In the genomic region with DNA sequence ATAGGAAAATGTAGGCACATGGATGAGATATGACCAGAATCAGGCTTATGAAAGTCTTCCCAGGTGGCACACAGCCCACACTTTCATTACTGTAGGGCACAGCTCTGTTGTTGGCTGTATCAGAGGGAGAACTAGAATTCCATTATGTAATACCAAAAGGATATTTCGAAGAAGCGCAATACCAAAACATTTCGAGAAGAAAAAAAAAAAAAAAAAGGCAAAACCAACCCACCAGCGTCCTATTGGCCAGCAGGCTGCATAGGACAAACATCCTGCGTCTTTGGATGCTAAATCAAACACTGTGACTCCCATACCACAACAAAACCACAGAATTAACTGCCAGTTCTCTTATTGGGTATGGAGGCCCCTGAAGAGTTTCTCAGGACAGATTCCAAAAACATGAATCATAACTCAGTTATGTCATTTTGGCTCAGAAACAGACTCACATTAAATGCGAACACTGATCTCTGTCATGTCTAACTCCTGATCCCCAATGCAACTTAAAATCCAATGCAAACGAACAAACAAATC, we compare ENCODE assay signal across 9 mouse cellular contexts. TPM values are rescaled to one million over a fixed set of nuclear protein-coding genes. Genes with fewer than 3 reads are reported as not detected.
A peak's percentile ranks its signal among the peaks of the same experiment; 100 is the strongest.
DNase-seq lines count a peak whose midpoint lies in the region; ATAC-seq and TF ChIP-seq lines count a peak whose summit lies in the region.
"Had no signal": no experiment of that assay in that cellular context is flagged by ENCODE, and none has a peak within 500 bp of the region (broad histone marks: within the 10 kb centered on the region; RNA-seq: fewer than 3 reads in every experiment).

No protein-coding gene starts in this region.

- peak overlapping the region; percentile 11; the same call in 1 of the 2 replicates for H3K4me3 ChIP-seq in hindbrain, embryonic 12.5 days
- H3K4me3 ChIP-seq in hindbrain, embryonic 11.5 days (ENCODE audit: low read depth, low read length), result no peak overlapping the region
- H3K4me3 ChIP-seq in MEL (ENCODE audit: control insufficient read depth in 1 of 2, insufficient read depth in 1 of 2, low read depth in 2 of 2, low read length in 2 of 2), result no peak overlapping the region
- H3K4me3 ChIP-seq in lung, embryonic 15.5 days, result peak overlapping the region; percentile 22
- H3K4me3 ChIP-seq: liver, embryonic 15.5 days had no signal

- TF ChIP-seq RAD21 in MEL (IDR thresholded peaks at IDR 0.05; ENCODE audit: low read depth, low read length), result no peak

- no peak overlapping the region for H3K4me2 ChIP-seq in hindbrain, embryonic 12.5 days (replicated peaks)
- no peak overlapping the region for H3K4me2 ChIP-seq in hindbrain, embryonic 11.5 days (replicated peaks; ENCODE audit: low read depth, low read length)
- H3K4me2 ChIP-seq in lung, embryonic 15.5 days, result peak overlapping the region; percentile 52

- no peak for TF ChIP-seq POLR2A in MEL (IDR thresholded peaks at IDR 0.05; ENCODE audit: control insufficient read depth in 1 of 2, insufficient read depth in 1 of 2, low read depth in 1 of 2, low read length in 2 of 2, poor library complexity in 1 of 2)

- H3K27me3 ChIP-seq in hindbrain, embryonic 12.5 days, result no peaks in the 10 kb centered on the region
- no peaks in the 10 kb centered on the region for H3K27me3 ChIP-seq in hindbrain, embryonic 11.5 days (ENCODE audit: control insufficient read depth, insufficient read depth, low read length)
- no peaks in the 10 kb centered on the region for H3K27me3 ChIP-seq in MEL (ENCODE audit: control insufficient read depth in 1 of 2, insufficient read depth in 2 of 2, low read length in 2 of 2)
- no peaks in the 10 kb centered on the region for H3K27me3 ChIP-seq in lung, embryonic 15.5 days

- DNase-seq in hindbrain, embryonic 11.5 days (ENCODE audit: low spot score), result no peak
- peak; percentile 14 for DNase-seq in MEL (ENCODE audit: low read depth, low spot score)
- DNase-seq in ovary, postnatal 10 days (ENCODE audit: low spot score), result no peak
- no peak for DNase-seq in urinary bladder, postnatal 25 days (ENCODE audit: low spot score)
- no peak for DNase-seq in thymus, postnatal 10 days (ENCODE audit: low spot score in 2 of 2)

- H3K27ac ChIP-seq in hindbrain, embryonic 12.5 days, result no peak overlapping the region
- no peak overlapping the region for H3K27ac ChIP-seq in hindbrain, embryonic 11.5 days (ENCODE audit: low read depth, low read length)
- no peak overlapping the region for H3K27ac ChIP-seq in MEL (ENCODE audit: control insufficient read depth, low read depth, low read length)
- H3K27ac ChIP-seq in lung, embryonic 15.5 days, result peak overlapping the region; percentile 66
- H3K27ac ChIP-seq: liver, embryonic 15.5 days had no signal

- no peak for TF ChIP-seq EP300 in MEL (IDR thresholded peaks at IDR 0.05; ENCODE audit: low read depth in 1 of 2, low read length in 2 of 2)

- ATAC-seq in hindbrain, embryonic 12.5 days (ENCODE audit: low FRiP score), result no peak
- no peak for ATAC-seq in hindbrain, embryonic 11.5 days (ENCODE audit: low FRiP score)
- peak; percentile 63 for ATAC-seq in granulocyte monocyte progenitor cell, adult 5-6 weeks (replicated peaks; ENCODE audit: poor library complexity, severe bottlenecking)
- ATAC-seq in lung, embryonic 15.5 days (ENCODE audit: borderline replicate concordance, extremely low read depth, low FRiP score, low TSS enrichment), result peak; percentile 76; the same call in 1 of the 2 replicates

- no peak overlapping the region for H3K9ac ChIP-seq in hindbrain, embryonic 12.5 days
- H3K9ac ChIP-seq in hindbrain, embryonic 11.5 days (ENCODE audit: low read depth, low read length), result no peak overlapping the region
- no peak overlapping the region for H3K9ac ChIP-seq in MEL (ENCODE audit: control insufficient read depth, low read depth, low read length, poor library complexity, severe bottlenecking)
- 0 out of 2 replicates have a peak overlapping the region, but pooled peaks have one; percentile 28 for H3K9ac ChIP-seq in lung, embryonic 15.5 days
- H3K9ac ChIP-seq: liver, embryonic 15.5 days had no signal

- H3K36me3 ChIP-seq in hindbrain, embryonic 12.5 days, result no peaks in the 10 kb centered on the region
- no peaks in the 10 kb centered on the region for H3K36me3 ChIP-seq in hindbrain, embryonic 11.5 days (ENCODE audit: control insufficient read depth, insufficient read depth, low read length)
- H3K36me3 ChIP-seq in MEL (ENCODE audit: control insufficient read depth in 1 of 2, insufficient read depth in 2 of 2, low read length in 2 of 2), result peaks cover 0 to 5% of the 10 kb centered on the region in 2 experiments; a peak in 2 of 4 replicates
- no peaks in the 10 kb centered on the region for H3K36me3 ChIP-seq in lung, embryonic 15.5 days
- H3K36me3 ChIP-seq: liver, embryonic 15.5 days had no signal

- WGBS in hindbrain, embryonic 12.5 days, result 77% methylated on average over 7 of the region's 7 CpGs
- WGBS in hindbrain, embryonic 11.5 days, result 78% methylated on average over 7 of the region's 7 CpGs
- WGBS in lung, embryonic 15.5 days, result 47% methylated on average over 7 of the region's 7 CpGs

- H3K4me1 ChIP-seq in hindbrain, embryonic 12.5 days, result peaks cover 3% of the 10 kb centered on the region; the same call in 1 of the 2 replicates
- H3K4me1 ChIP-seq in hindbrain, embryonic 11.5 days (replicated peaks; ENCODE audit: control insufficient read depth, insufficient read depth, low read length), result no peaks in the 10 kb centered on the region
- peaks cover 0 to 13% of the 10 kb centered on the region in 2 experiments; a peak in 2 of 4 replicates for H3K4me1 ChIP-seq in MEL (ENCODE audit: control insufficient read depth in 1 of 2, insufficient read depth in 2 of 2, low read length in 2 of 2)
- H3K4me1 ChIP-seq in lung, embryonic 15.5 days, result peaks cover 16% of the 10 kb centered on the region

- no peak for TF ChIP-seq CTCF in MEL (IDR thresholded peaks at IDR 0.05 in 2 of 3, conservative IDR thresholded peaks at IDR 0.05 in 1 of 3; ENCODE audit: control insufficient read depth in 1 of 3, insufficient read depth in 1 of 3, low read depth in 2 of 3, low read length in 3 of 3, poor library complexity in 1 of 3, severe bottlenecking in 1 of 3)

- no peaks in the 10 kb centered on the region for H3K9me3 ChIP-seq in hindbrain, embryonic 12.5 days (replicated peaks)
- H3K9me3 ChIP-seq in hindbrain, embryonic 11.5 days (ENCODE audit: control insufficient read depth, low read length), result no peaks in the 10 kb centered on the region
- no peaks in the 10 kb centered on the region for H3K9me3 ChIP-seq in MEL (replicated peaks; ENCODE audit: insufficient read depth, low read length)
- H3K9me3 ChIP-seq in lung, embryonic 15.5 days, result no peaks in the 10 kb centered on the region
- H3K9me3 ChIP-seq: liver, embryonic 15.5 days had no signal

- H3K79me2 ChIP-seq in MEL (ENCODE audit: control insufficient read depth, insufficient read depth, low read length, poor library complexity), result no peaks in the 10 kb centered on the region

TF ChIP-seq in MEL, 35 proteins besides CTCF, POLR2A, EP300 and RAD21:
- TF ChIP-seq ZMIZ1 (IDR thresholded peaks at IDR 0.05; ENCODE audit: low read depth, low read length) (no peak), NELFE (IDR thresholded peaks at IDR 0.05; ENCODE audit: low read depth, low read length) (no peak), MAX (IDR thresholded peaks at IDR 0.05; ENCODE audit: low read length) (no peak), E2F4 (IDR thresholded peaks at IDR 0.05; ENCODE audit: borderline replicate concordance, low read depth, low read length) (no peak), KAT2A (conservative IDR thresholded peaks at IDR 0.05; ENCODE audit: low read depth, low read length) (no peak), POLR2AphosphoS2 (IDR thresholded peaks at IDR 0.05; ENCODE audit: low read length) (no peak), CHD1 (IDR thresholded peaks at IDR 0.05; ENCODE audit: low read depth, low read length) (no peak), TAL1 (IDR thresholded peaks at IDR 0.05; ENCODE audit: low read length) (no peak), USF2 (IDR thresholded peaks at IDR 0.05; ENCODE audit: borderline replicate concordance in 1 of 2, insufficient read depth in 1 of 2, low read depth in 1 of 2, low read length in 2 of 2) (no peak), TCF12 (IDR thresholded peaks at IDR 0.05; ENCODE audit: low read depth, low read length) (no peak), POLR2AphosphoS5 (IDR thresholded peaks at IDR 0.05; ENCODE audit: borderline replicate concordance, low read depth, low read length) (no peak), GABPA (IDR thresholded peaks at IDR 0.05; ENCODE audit: low read depth, low read length) (no peak), NRF1 (IDR thresholded peaks at IDR 0.05; ENCODE audit: insufficient read depth, low read depth, low read length, poor library complexity, severe bottlenecking) (no peak), RCOR1 (IDR thresholded peaks at IDR 0.05; ENCODE audit: low read depth, low read length) (no peak)

RNA-seq across cellular contexts. Expression of gene Glt8d2, which starts 0.7 kb away (rescaled TPM):
- polyA plus RNA-seq in hindbrain, embryonic 12.5 days (2016; fragmentation: Nextera tagmentation; extraction: Ambion mirVana), result 6.1 and 7.6 TPM in 2 replicates
- 4.4 and 4.6 TPM in 2 replicates for polyA plus RNA-seq in hindbrain, embryonic 11.5 days (2014; fragmentation: Nextera tagmentation; extraction: Ambion mirVana)
- total RNA-seq in MEL (2012; rRNA removed), result 0.15 and 0.23 TPM in 2 replicates
- under 1 TPM in 1 of 2 experiments, not detected in 1; 0.54 TPM for polyA plus RNA-seq in MEL (2012; ENCODE audit: insufficient read depth in 1 of 2, insufficient read length in 2 of 2, low read depth in 1 of 2, low replicate concordance in 2 of 2, missing spikeins in 1 of 2)
- 1.6 TPM in 1 of 2 replicates, not detected in the other for total RNA-seq in granulocyte monocyte progenitor cell, adult 5-6 weeks (2014; fragmentation: Nextera tagmentation)
- total RNA-seq in granulocyte monocyte progenitor cell, adult 5-6 weeks (2017), result 1.8 and 2.5 TPM in 2 replicates
- polyA plus RNA-seq in lung, embryonic 15.5 days (2015; fragmentation: Nextera tagmentation; extraction: Ambion mirVana), result 3.0 and 3.9 TPM in 2 replicates

RNA-seq across cellular contexts. Expression of gene Hcfc2, which starts 6.2 kb away (rescaled TPM):
- polyA plus RNA-seq in hindbrain, embryonic 12.5 days (2016; fragmentation: Nextera tagmentation; extraction: Ambion mirVana), result 49.0 and 50.1 TPM in 2 replicates
- polyA plus RNA-seq in hindbrain, embryonic 11.5 days (2014; fragmentation: Nextera tagmentation; extraction: Ambion mirVana), result 34.4 and 35.4 TPM in 2 replicates
- total RNA-seq in MEL (2012; rRNA removed), result 21.0 and 22.9 TPM in 2 replicates
- polyA plus RNA-seq in MEL (2012; ENCODE audit: insufficient read depth in 1 of 2, insufficient read length in 2 of 2, low read depth in 1 of 2, low replicate concordance in 2 of 2, missing spikeins in 1 of 2), result 10 to 100 TPM in 1 of 2 experiments, not detected in 1; 20.9 TPM
- total RNA-seq in granulocyte monocyte progenitor cell, adult 5-6 weeks (2014; fragmentation: Nextera tagmentation), result 14.8 and 31.5 TPM in 2 replicates
- total RNA-seq in granulocyte monocyte progenitor cell, adult 5-6 weeks (2017), result 19.6 and 22.1 TPM in 2 replicates
- polyA plus RNA-seq in lung, embryonic 15.5 days (2015; fragmentation: Nextera tagmentation; extraction: Ambion mirVana), result 32.1 and 37.3 TPM in 2 replicates

Comparison
In these comparisons a context has a peak if more than half of its experiments do, and no peak if none do; other contexts are left out.
1. H3K4me3 ChIP-seq: peak in hindbrain, embryonic 12.5 days (single experiment) and lung, embryonic 15.5 days (single experiment); none in hindbrain, embryonic 11.5 days (single experiment) and MEL (0 of 2).
2. ATAC-seq: peak in granulocyte monocyte progenitor cell, adult 5-6 weeks (single experiment) and lung, embryonic 15.5 days (single experiment); none in hindbrain, embryonic 12.5 days (single experiment) and hindbrain, embryonic 11.5 days (single experiment).